Mouse (Mus musculus) C2C12 (cell line): Measurements from ENCODE around the gene Ccr1.

Experiments
- CTCF ChIP-seq: IDR thresholded peaks from one replicate; pipeline ENCODE4 v1.5.1; 2011; ENCODE audit not compliant: control insufficient read depth, insufficient read depth, insufficient read length
- MYOD1 ChIP-seq: IDR thresholded peaks from one replicate; pipeline ENCODE4 v1.6.1; 2011; ENCODE audit warnings: low read depth; ENCODE audit not compliant: control insufficient read depth, insufficient read length
- MYOG ChIP-seq: IDR thresholded peaks from one replicate; pipeline ENCODE4 v1.6.1; 2011; ENCODE audit not compliant: control insufficient read depth, insufficient read length; ENCODE audit errors: extremely low read depth
- USF1 ChIP-seq: IDR thresholded peaks from one replicate; pipeline ENCODE4 v1.6.1; 2011; ENCODE audit warnings: low read depth, mild to moderate bottlenecking, control low read depth, moderate library complexity

- no peak for TF ChIP-seq CTCF
- TF ChIP-seq USF1, result no peak
- no peak for TF ChIP-seq MYOG
- no peak for TF ChIP-seq MYOD1
These were observed 32.7 kb downstream of the Ccr1 start for GRCm38 (mm10) chr9:123935776-123936175.
